Mouse (Mus musculus) midbrain, embryonic 14.5 days (tissue): Measurements from ENCODE around the gene Scaf8. TPM values are rescaled to one million over a fixed set of nuclear protein-coding genes. Genes with fewer than 3 reads are reported as not detected.
"Not testable (repeated sequence)": the region's sequence is repeated elsewhere in the genome, so short reads cannot be mapped to it uniquely, and the experiment has no call there.

Experiments
- ATAC-seq: fragments of 200-750 bp; cut with Nextera tagmentation; 2 replicates; pipeline ENCODE4 v1.8.0; 2017; ENCODE audit warnings: moderate number of reproducible peaks, moderate library complexity; ENCODE audit not compliant: low FRiP score, low TSS enrichment
- DNase-seq: peaks from one replicate; pipeline ENCODE4 v3.0.0-alpha.2; 2015
- H3K27ac ChIP-seq: fragments of 300-500 bp; sonication (generic); replicated peaks from 2 replicates; pipeline ENCODE4 v1.5.1; 2014; ENCODE audit warnings: mild to moderate bottlenecking, low read depth, low read length, moderate library complexity
- H3K27me3 ChIP-seq: fragments of 300-500 bp; sonication (generic); 2 replicates; pipeline ENCODE4 v1.6.1; 2014; ENCODE audit warnings: low read length, control low read depth, mixed read lengths; ENCODE audit not compliant: control insufficient read depth, insufficient read depth
- H3K36me3 ChIP-seq: fragments of 300-500 bp; sonication (generic); 2 replicates; pipeline ENCODE4 v1.6.1; 2014; ENCODE audit warnings: low read length, control low read depth; ENCODE audit not compliant: control insufficient read depth, insufficient read depth
- H3K4me1 ChIP-seq: fragments of 300-500 bp; sonication (generic); 2 replicates; pipeline ENCODE4 v1.6.1; 2014; ENCODE audit warnings: mild to moderate bottlenecking, antibody characterized with exemption, low read length, control low read depth; ENCODE audit not compliant: control insufficient read depth, insufficient read depth
- H3K4me2 ChIP-seq: fragments of 300-500 bp; sonication (generic); 2 replicates; pipeline ENCODE4 v1.6.1; 2014; ENCODE audit warnings: mild to moderate bottlenecking, low read length, moderate library complexity
- H3K4me3 ChIP-seq: fragments of 300-500 bp; sonication (generic); replicated peaks from 2 replicates; pipeline ENCODE4 v1.5.1; 2014; ENCODE audit warnings: low read depth, low read length
- H3K9ac ChIP-seq: fragments of 300-500 bp; sonication (generic); replicated peaks from 2 replicates; pipeline ENCODE4 v1.6.1; 2014; ENCODE audit warnings: mild to moderate bottlenecking, low read length, moderate library complexity
- H3K9me3 ChIP-seq: fragments of 300-500 bp; sonication (generic); 2 replicates; pipeline ENCODE4 v1.6.1; 2016; ENCODE audit warnings: low read length, control low read depth, mixed read lengths; ENCODE audit not compliant: control insufficient read depth
- WGBS: fragments of 180-500 bp; shearing (Covaris S2); extraction: QIAGEN DNeasy Blood & Tissue Kit; methylation state at CpG from one replicate; pipeline ENCODE4 v1.1.7; 2014; 5-methylcytosine and 5-hydroxymethylcytosine counted together
- polyA plus RNA-seq: library from polyadenylated mRNA; unstranded; fragments of >200 nt; fragmentation: Nextera tagmentation; extraction: Ambion mirVana; gene quantifications from 2 replicates; pipeline ENCODE4 v1.2.1, GENCODE M21; 2014

Gene Scaf8
- polyA plus RNA-seq, 1 experiment from 2014 or later, result 20.8 TPM

DNA sequence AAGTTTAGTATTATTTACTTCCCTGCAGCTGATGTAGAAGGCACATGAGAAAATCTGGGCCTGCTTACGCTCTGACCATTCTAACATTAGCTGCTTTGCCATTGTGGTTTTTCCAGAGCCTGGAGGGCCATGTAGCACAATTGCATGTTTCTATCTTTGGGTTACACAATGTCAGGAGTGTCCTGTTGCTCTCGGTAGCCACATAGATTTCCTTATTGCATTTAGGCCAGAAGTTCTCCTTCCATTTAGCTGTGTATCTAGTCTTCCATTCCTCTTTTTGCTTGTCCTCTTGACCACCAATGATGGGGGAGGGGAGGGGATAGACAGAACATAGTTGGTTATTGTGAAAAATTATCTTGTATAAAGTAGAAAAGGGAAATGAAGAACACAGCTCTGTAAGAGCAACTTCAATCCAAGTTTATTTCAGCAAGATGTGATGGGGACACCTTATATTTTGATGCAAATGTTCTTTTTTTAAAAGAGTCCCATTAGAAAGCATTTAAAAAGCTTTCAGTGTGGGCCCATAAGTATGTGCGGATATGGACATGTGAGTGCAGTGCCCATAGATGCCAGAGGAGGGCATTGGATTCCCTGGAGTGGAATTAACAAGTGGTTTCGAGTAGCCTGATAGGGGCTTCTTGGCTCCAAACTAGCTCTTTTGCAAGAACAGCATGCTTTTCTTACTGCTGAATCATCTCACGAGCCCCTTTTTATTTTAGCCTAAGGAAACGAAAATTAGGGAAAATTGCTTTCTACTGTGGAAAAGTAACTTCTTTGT, 10.4 kb upstream of the Scaf8 start:
- no peaks in the 10 kb centered on the region for H3K27me3 ChIP-seq
- no peak overlapping the region for H3K4me2 ChIP-seq
- ATAC-seq, result no peak
- no peak overlapping the region for H3K4me3 ChIP-seq
- no peak for DNase-seq
- no peak overlapping the region for H3K27ac ChIP-seq
- H3K9ac ChIP-seq, result no peak overlapping the region
- 0 out of 2 replicates have a peak, but pooled peaks cover 5% of the 10 kb centered on the region for H3K36me3 ChIP-seq
- no peaks in the 10 kb centered on the region for H3K9me3 ChIP-seq
- H3K4me1 ChIP-seq, result no peaks in the 10 kb centered on the region
- WGBS, result 93% methylated on average over 6 of the region's 6 CpGs

GRCm38 (mm10) chr17:3105022-3105421, 9.8 kb upstream of the Scaf8 start:
- WGBS, result 98% methylated on average over 1 of the region's 1 CpGs
- DNase-seq (no peak), ATAC-seq (no peak)
- no peak overlapping the region for H3K9ac ChIP-seq
- H3K27ac ChIP-seq, result no peak overlapping the region
- no peaks in the 10 kb centered on the region for H3K9me3 ChIP-seq
- no peaks in the 10 kb centered on the region for H3K27me3 ChIP-seq
- H3K4me1 ChIP-seq, result no peaks in the 10 kb centered on the region
- H3K4me2 ChIP-seq, result no peak overlapping the region
- 0 out of 2 replicates have a peak, but pooled peaks cover 5% of the 10 kb centered on the region for H3K36me3 ChIP-seq
- no peak overlapping the region for H3K4me3 ChIP-seq

DNA sequence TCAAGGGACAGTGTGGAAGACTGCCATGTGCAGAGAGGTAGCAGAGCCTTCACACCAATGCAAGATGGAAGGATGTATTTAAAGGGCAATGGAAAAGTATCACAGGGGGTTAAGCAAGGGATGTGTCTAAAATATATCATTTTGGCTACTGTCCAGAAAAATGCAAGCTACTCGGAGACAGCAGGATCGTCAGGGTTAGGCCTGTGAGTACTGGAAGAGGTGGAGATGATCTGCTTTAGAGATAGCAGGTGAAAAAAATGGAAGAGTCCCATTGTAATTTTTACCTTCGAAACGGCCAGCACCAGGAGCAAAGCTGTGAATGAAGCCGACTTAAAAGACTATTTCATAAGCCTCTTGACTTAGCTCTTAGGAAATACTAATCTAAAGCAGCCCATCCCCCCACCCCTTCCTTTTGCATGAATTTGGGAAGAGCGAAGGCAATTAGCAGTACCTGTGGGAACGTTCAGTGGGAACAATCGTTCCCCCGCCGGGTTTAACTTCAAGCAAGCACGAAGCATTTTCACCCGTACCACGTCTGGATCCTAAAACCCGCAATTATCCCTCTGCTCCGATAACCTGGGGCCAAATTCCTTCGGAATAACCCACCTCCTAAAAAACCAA, 925 bp upstream of the Scaf8 start:
- Histone ChIP-seq H3K36me3 (no peaks in the 10 kb centered on the region), H3K4me1 (peaks cover 13% of the 10 kb centered on the region), H3K27ac (peak overlapping the region; percentile 99), H3K9me3 (no peaks in the 10 kb centered on the region), H3K9ac (peak overlapping the region; percentile 95), H3K27me3 (no peaks in the 10 kb centered on the region), H3K4me3 (peak overlapping the region; percentile 98), H3K4me2 (peak overlapping the region; percentile 68)
- no peak for ATAC-seq
- DNase-seq, result peak; percentile 55
- 1% methylated on average over 16 of the region's 16 CpGs for WGBS

DNA sequence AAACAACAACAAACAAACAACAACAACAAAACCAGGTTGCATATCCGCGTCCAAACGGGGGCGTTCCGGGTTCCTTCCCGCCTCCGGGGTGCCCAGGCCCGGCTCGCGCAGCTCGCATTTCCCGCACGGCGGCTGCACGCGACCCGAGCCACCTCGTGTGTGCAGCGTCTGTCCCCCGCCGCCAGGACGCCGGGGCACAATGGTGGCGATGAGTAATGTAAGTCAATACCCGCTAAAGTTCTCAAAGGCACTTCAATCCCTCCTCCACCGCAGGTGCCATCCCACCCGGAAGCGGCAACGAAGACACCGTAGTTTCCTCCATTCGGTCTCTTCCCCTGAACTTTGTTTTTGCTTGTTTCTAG, 433 bp upstream of the Scaf8 start:
- Histone ChIP-seq H3K9me3 (no peaks in the 10 kb centered on the region), H3K4me1 (peaks cover 16% of the 10 kb centered on the region), H3K36me3 (no peaks in the 10 kb centered on the region), H3K27me3 (no peaks in the 10 kb centered on the region), H3K9ac (peak overlapping the region; percentile 95), H3K27ac (peak overlapping the region; percentile 99), H3K4me3 (peak overlapping the region; percentile 98), H3K4me2 (peak overlapping the region; percentile 68)
- peak; percentile 77 for ATAC-seq
- under 1% methylated on average over 31 of the region's 31 CpGs for WGBS
- DNase-seq, result no peak

DNA sequence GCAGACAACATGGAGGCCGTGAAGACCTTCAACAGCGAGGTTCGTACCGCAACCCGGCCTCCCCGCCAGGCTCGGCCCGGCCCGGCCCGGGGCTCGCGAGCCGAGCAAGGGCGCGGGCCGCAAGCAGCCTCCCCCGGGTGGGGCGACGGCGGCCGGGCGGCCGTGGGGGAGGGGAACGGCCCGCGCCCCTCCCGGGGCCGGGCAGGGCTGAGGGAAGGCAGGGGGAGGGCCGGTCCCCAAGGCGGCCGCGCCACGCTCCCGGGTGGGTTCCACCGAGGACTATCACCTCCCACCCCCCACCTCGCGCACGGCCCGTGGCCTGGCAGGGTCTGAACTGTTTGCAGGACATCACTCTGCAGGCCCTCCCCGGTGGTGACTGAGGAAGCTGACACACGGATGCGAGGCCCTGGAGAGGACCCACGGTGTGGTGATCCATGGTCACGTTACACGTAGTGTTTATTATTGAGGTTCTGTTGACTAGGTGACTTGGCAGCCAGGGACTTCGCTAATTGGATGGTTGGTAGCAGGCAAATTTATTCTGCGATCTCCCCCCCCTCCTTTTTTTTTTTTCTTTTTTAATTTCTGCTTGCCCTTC, 705 bp downstream of the Scaf8 start:
- H3K27ac ChIP-seq, result peak overlapping the region; percentile 99
- H3K4me2 ChIP-seq, result peak overlapping the region; percentile 68
- ATAC-seq, result peak; percentile 46
- no peaks in the 10 kb centered on the region for H3K9me3 ChIP-seq
- DNase-seq, result peak; percentile 64
- H3K4me1 ChIP-seq, result peaks cover 18% of the 10 kb centered on the region
- WGBS, result under 1% methylated on average over 41 of the region's 47 CpGs
- H3K27me3 ChIP-seq, result no peaks in the 10 kb centered on the region
- H3K36me3 ChIP-seq, result no peaks in the 10 kb centered on the region
- H3K4me3 ChIP-seq, result peak overlapping the region; percentile 98
- H3K9ac ChIP-seq, result peak overlapping the region; percentile 95

GRCm38 (mm10) chr17:3120949-3121348, 6.2 kb downstream of the Scaf8 start:
- not testable (repeated sequence) for H3K36me3 ChIP-seq, ATAC-seq, H3K27ac ChIP-seq, H3K27me3 ChIP-seq, H3K9ac ChIP-seq, H3K4me3 ChIP-seq, DNase-seq, H3K4me2 ChIP-seq, H3K9me3 ChIP-seq
- WGBS, result 79% methylated on average over 8 of the region's 8 CpGs
- H3K4me1 ChIP-seq, result peaks cover 18% of the 10 kb centered on the region

DNA sequence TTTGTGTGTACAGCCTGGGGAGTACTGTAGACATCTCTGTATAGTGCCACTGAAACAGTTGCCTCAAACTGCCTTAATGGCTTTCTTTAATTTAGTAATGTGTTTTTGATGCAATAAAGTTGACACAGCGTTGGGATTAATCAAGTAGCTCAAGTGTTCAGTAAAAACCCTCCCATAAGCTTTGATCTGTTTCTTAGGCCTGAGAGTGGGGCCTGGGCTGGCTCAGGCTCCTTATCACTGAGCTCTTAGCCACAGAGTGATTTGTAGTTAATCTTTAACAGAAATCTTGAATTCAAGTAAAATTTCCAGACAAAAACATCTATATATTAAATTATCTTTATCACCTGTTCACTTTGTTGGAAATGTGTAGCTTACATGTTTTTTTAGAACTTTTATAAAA, 8.8 kb downstream of the Scaf8 start:
- not testable (repeated sequence) for H3K4me2 ChIP-seq, H3K4me3 ChIP-seq, H3K4me1 ChIP-seq, DNase-seq, H3K27me3 ChIP-seq, ATAC-seq, H3K9me3 ChIP-seq, H3K36me3 ChIP-seq, H3K9ac ChIP-seq, H3K27ac ChIP-seq
- WGBS, result 83% methylated on average over 1 of the region's 1 CpGs

GRCm38 (mm10) chr17:3128716-3129115, 13.9 kb downstream of the Scaf8 start:
- WGBS, result 97% methylated on average over 1 of the region's 1 CpGs
- DNase-seq (no peak), ATAC-seq (no peak)
- Histone ChIP-seq H3K36me3 (peaks cover 12% of the 10 kb centered on the region; the same call in 1 of the 2 replicates), H3K4me1 (no peaks in the 10 kb centered on the region), H3K4me2 (no peak overlapping the region), H3K27me3 (no peaks in the 10 kb centered on the region), H3K27ac (no peak overlapping the region), H3K9ac (no peak overlapping the region), H3K9me3 (no peaks in the 10 kb centered on the region), H3K4me3 (no peak overlapping the region)
